Mouse (Mus musculus): ENCODE measurements around the gene Mast4.

The Mast4 gene

GRCm38 (mm10) chr13:102852865-102853264 is 481.4 kb downstream of the Mast4 start:
- DNase-seq, result peak; percentile 60 to 64

- no peak for DNase-seq
Observed at GRCm38 (mm10) chr13:102851253-102851652, 483.0 kb downstream of the Mast4 start.

- no peak for DNase-seq
Observed at GRCm38 (mm10) chr13:102850594-102850993, 483.7 kb downstream of the Mast4 start.

GRCm38 (mm10) chr13:102849068-102849467 is 485.2 kb downstream of the Mast4 start:
- no peak for DNase-seq

GRCm38 (mm10) chr13:102846473-102846872 is 487.8 kb downstream of the Mast4 start:
- DNase-seq, result no peak

GRCm38 (mm10) chr13:102842715-102843114 is 491.6 kb downstream of the Mast4 start:
- no peak for DNase-seq

- peak; percentile 46 to 55 for DNase-seq
Observed at GRCm38 (mm10) chr13:102842237-102842636, 492.1 kb downstream of the Mast4 start.

GRCm38 (mm10) chr13:102839741-102840482 is 494.4 kb downstream of the Mast4 start:
- DNase-seq, result peak; percentile 19 to 33

GRCm38 (mm10) chr13:102837427-102837826 is 496.9 kb downstream of the Mast4 start:
- no peak for DNase-seq

GRCm38 (mm10) chr13:102835336-102835735 is 499.0 kb downstream of the Mast4 start:
- no peak for DNase-seq

GRCm38 (mm10) chr13:102818287-102818686 is 516.0 kb downstream of the Mast4 start:
- DNase-seq, result no peak

GRCm38 (mm10) chr13:102816689-102817088 is 517.6 kb downstream of the Mast4 start:
- DNase-seq, result no peak

GRCm38 (mm10) chr13:102815158-102815557 is 519.1 kb downstream of the Mast4 start:
- no peak for DNase-seq

- DNase-seq, result peak; percentile 83 to 86
Observed at GRCm38 (mm10) chr13:102811129-102811832, 523.0 kb downstream of the Mast4 start.

- DNase-seq, result no peak
Observed at GRCm38 (mm10) chr13:102806652-102807051, 527.6 kb downstream of the Mast4 start.

GRCm38 (mm10) chr13:102805190-102805589 is 529.1 kb downstream of the Mast4 start:
- no peak for DNase-seq

- no peak for DNase-seq
Observed at GRCm38 (mm10) chr13:102803206-102803605, 531.1 kb downstream of the Mast4 start.

GRCm38 (mm10) chr13:102792157-102792556 is 542.1 kb downstream of the Mast4 start:
- DNase-seq, result no peak

GRCm38 (mm10) chr13:102790601-102791155 is 543.6 kb downstream of the Mast4 start:
- no peak for DNase-seq

GRCm38 (mm10) chr13:102786666-102787230 is 547.5 kb downstream of the Mast4 start:
- DNase-seq, result peak in 1 of 2 experiments; percentile 12

GRCm38 (mm10) chr13:102783531-102784310 is 550.6 kb downstream of the Mast4 start:
- DNase-seq, result no peak

GRCm38 (mm10) chr13:102779275-102779674 is 555.0 kb downstream of the Mast4 start:
- no peak for DNase-seq

- DNase-seq, result no peak
Observed at GRCm38 (mm10) chr13:102778859-102779258, 555.4 kb downstream of the Mast4 start.
